Mouse (Mus musculus) urinary bladder, adult 18-20 months (tissue): Measurements from ENCODE around the gene Slc7a11.
A peak's percentile ranks its signal among the peaks of the same experiment; 100 is the strongest.

Experiments used
- DNase-seq, 2 experiments: peaks; one replicate each; pipeline ENCODE4 v3.0.0; 2022; ENCODE audit warnings: low spot score in 2 of 2, mixed read lengths in 2 of 2

The Slc7a11 gene

GRCm38 (mm10) chr3:50405915-50406314 is 37.5 kb downstream of the Slc7a11 start:
- DNase-seq: no peak

- DNase-seq: no peak
Observed at GRCm38 (mm10) chr3:50388786-50389185, 54.6 kb downstream of the Slc7a11 start.

DNA sequence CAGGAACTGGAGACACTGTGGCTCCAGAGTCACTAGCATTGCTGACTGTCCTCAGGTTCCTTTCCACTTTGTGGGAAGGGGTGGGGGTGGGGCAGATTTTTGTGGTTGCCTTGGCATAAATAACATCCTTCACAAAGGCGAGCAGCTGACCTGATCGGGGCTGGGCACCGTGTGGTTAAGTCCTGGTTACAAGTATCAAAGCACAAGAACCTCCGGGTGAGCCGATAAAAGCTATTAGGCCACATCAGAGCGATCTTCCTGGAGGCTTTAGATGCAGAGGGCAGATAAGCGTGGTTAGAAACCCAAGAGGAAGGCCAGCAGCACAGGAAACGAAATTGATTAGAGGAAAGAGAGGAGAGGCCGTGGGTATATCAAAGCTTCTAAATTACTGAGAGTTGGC is 55.1 kb downstream of the Slc7a11 start:
- no peak for DNase-seq

- DNase-seq: no peak
Observed at GRCm38 (mm10) chr3:50387280-50387679, 56.1 kb downstream of the Slc7a11 start.

GRCm38 (mm10) chr3:50386561-50387221 is 56.7 kb downstream of the Slc7a11 start:
- no peak for DNase-seq

- no peak for DNase-seq
Observed at GRCm38 (mm10) chr3:50386066-50386465, 57.3 kb downstream of the Slc7a11 start.

- no peak for DNase-seq
Observed at GRCm38 (mm10) chr3:50382729-50383128, 60.7 kb downstream of the Slc7a11 start.

DNA sequence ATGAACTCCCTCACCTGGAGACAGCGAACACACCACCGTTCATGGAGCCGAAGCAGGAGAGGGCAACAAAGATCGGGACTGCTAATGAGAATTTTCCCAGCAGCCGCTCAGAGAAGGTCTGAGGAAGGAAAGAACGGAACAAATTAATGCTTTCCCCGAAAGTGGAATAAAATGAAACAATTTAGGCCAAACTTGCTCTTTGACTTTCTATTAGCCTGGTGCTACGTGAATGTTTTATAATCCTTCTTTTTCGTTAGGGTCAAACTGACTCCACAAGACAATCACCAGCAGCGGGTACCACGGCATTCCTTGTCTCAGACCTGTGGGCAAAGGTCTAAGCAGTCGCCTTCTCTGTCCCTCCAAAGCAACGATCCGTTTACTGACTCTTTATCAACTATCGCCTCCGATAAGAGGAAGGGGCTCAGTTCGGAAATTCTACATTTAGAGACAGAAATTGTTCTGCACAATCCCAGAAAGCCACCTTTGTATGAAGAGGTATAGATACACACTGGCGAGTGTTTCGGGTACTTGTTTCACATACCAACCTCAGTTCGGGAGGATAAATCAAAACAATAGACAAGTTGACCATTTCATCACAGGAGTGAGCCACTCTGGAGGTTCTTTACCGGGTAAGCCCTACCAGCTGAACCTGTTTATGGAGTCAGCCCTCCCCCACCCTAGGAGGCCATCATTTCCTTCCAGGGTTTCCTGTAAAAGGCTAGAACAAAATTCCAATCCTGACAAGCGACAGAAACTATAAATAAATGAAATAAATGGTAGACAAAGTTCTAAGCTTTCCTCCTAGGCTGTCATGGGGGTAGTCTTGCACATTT is 61.3 kb downstream of the Slc7a11 start:
- DNase-seq: peak in 1 of 2 experiments; percentile 5

DNA sequence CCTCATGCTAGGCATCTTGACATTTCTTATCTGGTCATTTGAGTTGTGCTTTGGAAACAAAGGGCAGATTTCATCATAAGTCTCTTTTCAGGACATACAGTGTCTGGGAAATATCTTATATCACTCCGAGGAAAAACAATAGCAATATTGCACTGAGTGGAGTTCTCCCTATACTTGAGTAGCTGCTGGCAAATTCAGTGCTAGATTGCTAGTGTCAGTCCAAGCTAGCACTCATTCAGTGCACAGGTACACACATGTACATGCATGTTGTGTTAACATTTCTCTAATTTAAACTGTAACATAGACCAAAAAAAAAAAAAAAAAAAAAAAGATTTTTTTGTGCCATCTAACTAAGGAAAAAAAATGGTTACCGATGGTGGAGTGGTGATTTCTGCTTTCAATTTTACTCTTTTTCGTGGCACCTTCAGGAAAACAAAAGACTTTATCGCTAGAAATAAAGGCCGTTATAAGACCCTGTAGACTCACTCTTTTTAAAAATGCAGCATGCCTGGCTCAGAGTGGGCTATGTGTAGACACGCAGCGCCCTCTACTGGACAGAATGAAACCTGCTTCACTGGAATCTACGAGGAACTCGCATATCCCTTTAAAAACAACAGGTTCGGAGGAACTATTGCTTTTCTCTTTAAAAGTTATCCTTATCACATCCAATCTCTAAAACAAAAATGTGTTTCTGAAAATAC is 62.1 kb downstream of the Slc7a11 start:
- DNase-seq: peak; percentile 44 to 65

- DNase-seq: no peak
Observed at GRCm38 (mm10) chr3:50379942-50380341, 63.5 kb downstream of the Slc7a11 start.

DNA sequence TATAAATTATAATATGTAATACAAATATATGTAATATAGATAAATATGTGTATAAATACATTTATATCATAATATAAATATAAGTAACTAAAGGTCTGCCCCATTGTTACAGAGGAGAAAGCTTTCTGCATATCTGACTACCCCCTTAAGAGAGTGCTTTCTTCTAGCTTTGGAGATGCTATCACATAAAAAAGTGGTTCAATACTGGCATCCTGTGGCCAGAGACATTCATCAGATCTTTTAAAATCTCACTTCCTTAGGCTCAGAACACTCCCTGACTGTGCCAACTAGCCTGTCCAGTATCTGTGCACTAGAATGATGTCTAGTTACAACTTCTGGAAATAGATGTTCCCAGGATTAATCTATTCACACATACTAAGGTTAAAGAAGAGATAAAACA is 67.9 kb downstream of the Slc7a11 start:
- no peak for DNase-seq

GRCm38 (mm10) chr3:50369791-50370190 is 73.6 kb downstream of the Slc7a11 start:
- no peak for DNase-seq

GRCm38 (mm10) chr3:50367175-50367574 is 76.2 kb downstream of the Slc7a11 start:
- no peak for DNase-seq

GRCm38 (mm10) chr3:50363659-50364058 is 79.8 kb downstream of the Slc7a11 start:
- no peak for DNase-seq

DNA sequence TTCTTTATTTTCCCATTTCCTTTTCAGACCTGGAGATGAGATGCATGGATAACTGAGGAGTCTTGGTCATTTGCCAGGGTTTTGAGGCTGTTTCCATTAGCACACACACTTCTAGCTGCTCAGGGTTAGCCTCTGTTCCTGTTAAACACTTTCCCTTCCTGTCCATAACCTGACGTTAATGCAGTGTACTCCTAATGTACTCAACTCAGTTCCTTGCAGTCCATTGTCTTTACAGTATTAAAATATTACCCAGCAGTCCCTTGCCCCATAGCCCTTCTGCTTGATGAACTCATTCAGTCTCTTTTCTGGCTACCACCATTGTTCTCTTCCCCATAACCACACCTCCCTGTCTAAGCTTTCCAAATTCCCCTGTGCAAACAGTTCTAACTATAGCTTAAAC is 96.3 kb downstream of the Slc7a11 start:
- no peak for DNase-seq

GRCm38 (mm10) chr3:50344411-50344810 is 99.0 kb downstream of the Slc7a11 start:
- DNase-seq: no peak

GRCm38 (mm10) chr3:50324524-50324923 is 118.9 kb downstream of the Slc7a11 start:
- no peak for DNase-seq

- no peak for DNase-seq
Observed at GRCm38 (mm10) chr3:50323881-50324280, 119.5 kb downstream of the Slc7a11 start.

- no peak for DNase-seq
Observed at GRCm38 (mm10) chr3:50320862-50321261, 122.6 kb downstream of the Slc7a11 start.

- DNase-seq: no peak
Observed at GRCm38 (mm10) chr3:50318074-50318473, 125.3 kb downstream of the Slc7a11 start.

- DNase-seq: no peak
Observed at GRCm38 (mm10) chr3:50313816-50314215, 129.6 kb downstream of the Slc7a11 start.
